Mouse (Mus musculus): Measurements from ENCODE around the gene Cldn6.
A peak's percentile ranks its signal among the peaks of the same experiment; 100 is the strongest.

Cldn6 gene

GRCm38 (mm10) chr17:23679127-23679835, at the start of gene Cldn6:
Gene Cldn6, plus strand, starts transcription at chr17:23679249.
- no peak for DNase-seq (ENCODE audit: inconsistent age in 2 of 2, low spot score in 1 of 2)

- peak; percentile 77 to 93 for DNase-seq (ENCODE audit: inconsistent age in 2 of 2, low spot score in 1 of 2)
Observed at GRCm38 (mm10) chr17:23630195-23631020, 48.6 kb upstream of the Cldn6 start.

DNA sequence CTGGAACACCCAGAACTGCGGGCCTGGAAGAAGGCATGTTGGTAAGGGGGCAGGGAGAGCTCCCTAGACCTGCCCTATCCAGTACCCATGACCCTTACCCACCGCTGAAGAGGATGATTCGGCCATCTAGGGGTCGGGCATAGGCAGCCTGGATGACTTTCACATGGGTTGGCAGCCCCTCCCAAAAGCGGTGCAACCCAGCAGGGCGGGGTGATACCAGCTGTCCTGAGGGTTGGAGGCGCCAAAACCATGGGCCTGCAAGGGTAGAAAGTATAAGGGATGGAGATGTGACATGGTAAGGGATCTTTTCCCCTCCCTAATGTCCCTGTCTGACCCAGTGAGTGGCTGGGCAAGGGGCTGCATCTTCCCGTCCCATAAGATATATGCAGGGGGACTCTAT, 47.8 kb upstream of the Cldn6 start:
- DNase-seq (ENCODE audit: inconsistent age in 2 of 2, low spot score in 1 of 2) = no peak

DNA sequence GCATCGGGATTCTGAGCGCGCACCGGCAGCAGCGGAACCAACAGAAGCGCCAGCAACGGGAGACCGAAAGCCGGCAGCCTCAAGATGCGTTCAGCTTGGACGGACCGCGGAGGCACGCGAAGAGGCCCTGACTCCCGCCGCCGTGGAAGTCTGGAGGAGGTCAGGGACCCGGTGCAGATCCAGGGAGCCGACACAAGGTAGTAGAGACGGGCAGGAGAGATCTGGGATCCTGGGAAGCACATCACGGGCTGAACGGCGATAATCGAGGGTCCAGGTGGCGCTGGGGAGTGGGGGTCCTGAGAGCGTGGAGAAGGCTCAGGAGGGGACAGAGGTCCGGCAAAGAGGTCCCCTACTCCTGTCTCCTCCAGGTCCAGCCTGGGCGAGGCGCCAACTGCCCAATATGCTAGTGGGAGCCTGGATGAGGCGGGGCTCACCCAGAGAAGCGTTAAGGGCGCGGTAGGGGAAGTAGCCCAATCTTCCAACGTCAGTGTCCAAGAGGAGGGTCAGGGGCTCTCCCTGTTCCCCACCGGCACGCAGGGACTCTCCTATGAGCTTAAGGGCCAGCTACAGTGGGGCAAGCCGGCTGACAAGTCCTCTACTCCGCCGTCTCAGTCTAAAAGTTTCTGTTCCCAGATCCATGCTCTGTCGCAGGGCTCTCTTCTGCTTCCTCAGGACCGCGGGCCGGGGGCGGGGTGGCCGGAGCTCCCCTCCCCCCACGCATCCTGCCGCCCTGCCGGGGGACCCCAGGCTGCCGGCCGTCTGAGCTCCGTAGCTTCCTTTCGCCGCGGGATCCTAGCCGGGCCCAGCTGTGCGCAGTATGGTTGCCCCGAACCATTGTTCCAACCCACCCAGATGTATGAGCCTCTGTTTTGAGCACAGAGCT, 34.2 kb upstream of the Cldn6 start, which contains the start of gene Mmp25:
TSS of gene Mmp25 (minus strand) at position 665 of the 883 bp plus-strand sequence.
- peak in 1 of 2 experiments; percentile 44 for DNase-seq (ENCODE audit: inconsistent age in 2 of 2, low spot score in 1 of 2)

GRCm38 (mm10) chr17:23645894-23646293, 33.2 kb upstream of the Cldn6 start:
- no peak for DNase-seq (ENCODE audit: inconsistent age in 2 of 2, low spot score in 1 of 2)

GRCm38 (mm10) chr17:23651363-23651762, 27.7 kb upstream of the Cldn6 start:
- no peak for DNase-seq (ENCODE audit: inconsistent age in 2 of 2, low spot score in 1 of 2)

- no peak for DNase-seq (ENCODE audit: inconsistent age in 2 of 2, low spot score in 1 of 2)
Observed at GRCm38 (mm10) chr17:23653324-23653723, 25.7 kb upstream of the Cldn6 start.

GRCm38 (mm10) chr17:23654001-23654400, 25.0 kb upstream of the Cldn6 start:
- no peak for DNase-seq (ENCODE audit: inconsistent age in 2 of 2, low spot score in 1 of 2)

DNA sequence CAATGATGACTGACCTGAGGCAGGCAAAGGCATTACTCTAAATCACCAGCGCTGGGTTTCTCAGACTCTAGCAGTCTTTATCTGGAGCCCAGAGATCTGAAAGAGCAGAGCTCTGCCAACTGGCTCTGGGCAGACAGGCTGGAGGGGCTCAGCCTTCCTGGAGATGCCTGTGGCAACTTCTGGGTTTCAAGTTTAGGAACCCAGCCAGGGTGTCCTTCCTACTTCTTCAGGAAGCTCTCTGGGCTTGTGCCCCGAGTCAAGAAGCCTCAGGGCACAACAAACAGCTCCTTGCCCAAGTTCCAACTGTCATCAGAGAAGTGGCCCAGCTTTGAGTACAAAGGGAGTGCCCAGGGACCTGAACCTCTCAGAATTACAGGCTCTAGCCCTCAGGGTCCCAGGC, 24.6 kb upstream of the Cldn6 start:
- DNase-seq (ENCODE audit: inconsistent age in 2 of 2, low spot score in 1 of 2) = no peak

DNA sequence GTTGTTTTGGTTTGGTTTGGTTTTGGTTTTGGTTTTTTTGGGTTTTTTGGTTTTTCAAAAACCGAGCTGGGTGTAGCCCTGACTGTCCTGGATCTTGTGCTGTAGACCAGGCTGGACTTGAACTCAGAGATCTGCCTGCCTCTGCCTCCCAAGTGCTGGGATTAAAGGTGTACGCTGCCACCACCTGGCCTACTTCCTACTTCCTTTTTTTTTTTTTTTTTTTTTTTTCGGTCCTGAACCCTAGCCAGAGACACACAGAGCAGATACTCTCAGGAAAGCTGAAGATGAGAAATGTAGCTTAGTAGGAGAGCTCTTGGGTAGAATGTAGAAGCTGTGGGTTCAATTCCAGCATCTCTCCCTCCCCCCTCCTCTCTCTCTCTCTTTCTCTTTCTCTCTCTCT, 20.6 kb upstream of the Cldn6 start:
- DNase-seq (ENCODE audit: inconsistent age in 2 of 2, low spot score in 1 of 2) = no peak

GRCm38 (mm10) chr17:23660117-23660875, 18.8 kb upstream of the Cldn6 start, which contains the start of gene Bicdl2:
Gene Bicdl2, plus strand, starts transcription at chr17:23660506.
- DNase-seq (ENCODE audit: inconsistent age in 2 of 2, low spot score in 1 of 2) = peak in 1 of 2 experiments; percentile 78

GRCm38 (mm10) chr17:23660876-23661200, 18.2 kb upstream of the Cldn6 start:
- peak in 1 of 2 experiments; percentile 26 for DNase-seq (ENCODE audit: inconsistent age in 2 of 2, low spot score in 1 of 2)

DNA sequence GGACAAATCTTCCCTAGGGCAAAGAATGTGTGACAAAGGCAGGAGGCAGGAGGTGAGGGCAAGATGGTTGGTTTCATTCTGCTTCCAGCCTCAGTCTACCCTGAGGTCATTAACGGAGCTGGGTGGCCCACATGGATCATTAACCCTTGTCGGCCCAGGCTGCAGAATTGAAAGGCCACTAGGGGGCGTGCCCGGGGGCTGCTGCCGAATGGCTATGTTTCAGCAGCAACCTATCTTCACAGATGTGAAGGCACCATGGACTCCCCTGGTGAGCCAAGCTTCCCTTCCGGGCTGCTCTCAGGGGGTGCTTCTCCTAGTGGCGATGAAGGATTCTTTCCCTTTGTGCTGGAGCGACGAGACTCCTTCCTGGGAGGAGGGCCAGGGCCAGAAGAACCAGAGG, 17.5 kb upstream of the Cldn6 start:
- DNase-seq (ENCODE audit: inconsistent age in 2 of 2, low spot score in 1 of 2) = no peak

DNA sequence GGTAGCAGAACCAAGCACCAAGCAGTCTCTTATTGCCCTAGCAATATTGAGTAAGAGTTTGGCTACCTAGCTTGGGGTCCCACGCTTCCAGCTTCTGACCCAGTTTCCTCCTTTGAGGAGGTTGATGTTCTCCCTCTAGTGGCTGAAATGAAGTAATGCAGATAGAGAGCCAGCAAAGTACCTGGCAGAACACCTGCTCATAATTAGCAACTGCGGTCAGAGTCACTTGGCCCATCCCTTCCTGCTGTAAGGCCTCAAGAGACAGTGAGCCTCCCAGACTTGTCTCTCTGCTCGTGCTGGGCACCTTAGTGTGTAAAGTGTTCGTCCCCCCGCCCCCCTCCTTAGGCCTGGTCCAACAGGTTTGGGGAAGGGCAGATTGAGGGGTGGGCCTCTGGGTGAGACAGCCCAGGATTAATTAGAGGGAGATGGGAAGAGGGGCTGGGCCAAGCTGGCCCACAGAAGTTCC, 14.5 kb upstream of the Cldn6 start:
- peak in 1 of 2 experiments; percentile 65 for DNase-seq (ENCODE audit: inconsistent age in 2 of 2, low spot score in 1 of 2)

DNA sequence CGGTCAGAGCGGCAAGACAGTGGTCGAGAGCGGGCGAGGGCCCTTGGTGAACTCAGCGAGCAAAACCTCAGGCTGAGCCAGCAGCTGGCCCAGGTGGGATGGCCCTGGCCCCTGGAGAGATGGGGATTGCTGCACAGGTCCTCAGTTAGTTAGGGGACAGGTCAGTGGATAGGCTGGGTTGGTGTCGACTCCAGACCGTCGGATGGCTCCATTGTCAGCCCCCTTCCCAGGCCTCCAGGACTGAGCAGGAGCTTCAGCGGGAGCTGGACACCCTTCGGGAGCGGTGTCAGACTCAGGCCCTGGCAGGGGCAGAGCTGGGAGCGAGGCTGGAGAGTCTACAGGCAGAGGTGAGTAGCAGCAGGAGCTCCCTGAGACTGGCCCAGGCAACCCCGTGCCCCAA, 13.5 kb upstream of the Cldn6 start:
- no peak for DNase-seq (ENCODE audit: inconsistent age in 2 of 2, low spot score in 1 of 2)

GRCm38 (mm10) chr17:23670516-23671074, 8.5 kb upstream of the Cldn6 start:
- DNase-seq (ENCODE audit: inconsistent age in 2 of 2, low spot score in 1 of 2) = peak in 1 of 2 experiments; percentile 26

GRCm38 (mm10) chr17:23671519-23671918, 7.5 kb upstream of the Cldn6 start:
- DNase-seq (ENCODE audit: inconsistent age in 2 of 2, low spot score in 1 of 2) = no peak

- DNase-seq (ENCODE audit: inconsistent age in 2 of 2, low spot score in 1 of 2) = no peak
Observed at GRCm38 (mm10) chr17:23672761-23673160, 6.3 kb upstream of the Cldn6 start.

GRCm38 (mm10) chr17:23673424-23674073, 5.5 kb upstream of the Cldn6 start, which contains the start of the genes Hcfc1r1 and Thoc6:
Gene Hcfc1r1, plus strand, starts transcription at chr17:23673596.
Gene Thoc6, minus strand, starts transcription at chr17:23673882.
- DNase-seq (ENCODE audit: inconsistent age in 2 of 2, low spot score in 1 of 2) = peak; percentile 96 to 99

Data from adrenal gland, adult (tissue).